Mouse (Mus musculus): ENCODE measurements around the gene Ephb4.

Gene Ephb4

GRCm38 (mm10) chr5:137352011-137352975 lies 2.4 kb downstream of the Ephb4 start:
- ATAC-seq (ENCODE audit: insufficient number of reproducible peaks, low FRiP score, low TSS enrichment), result no peak

GRCm38 (mm10) chr5:137354091-137354490 lies 4.2 kb downstream of the Ephb4 start:
- ATAC-seq (ENCODE audit: insufficient number of reproducible peaks, low FRiP score, low TSS enrichment), result no peak

GRCm38 (mm10) chr5:137358382-137358781 lies 8.5 kb downstream of the Ephb4 start:
- no peak for ATAC-seq (ENCODE audit: insufficient number of reproducible peaks, low FRiP score, low TSS enrichment)

GRCm38 (mm10) chr5:137369665-137370064 lies 19.8 kb downstream of the Ephb4 start:
- ATAC-seq (ENCODE audit: insufficient number of reproducible peaks, low FRiP score, low TSS enrichment), result no peak

GRCm38 (mm10) chr5:137373371-137373950 lies 23.6 kb downstream of the Ephb4 start:
- no peak for ATAC-seq (ENCODE audit: insufficient number of reproducible peaks, low FRiP score, low TSS enrichment)

- no peak for ATAC-seq (ENCODE audit: insufficient number of reproducible peaks, low FRiP score, low TSS enrichment)
Measured at GRCm38 (mm10) chr5:137374521-137375080, 24.7 kb downstream of the Ephb4 start.

- no peak for ATAC-seq (ENCODE audit: insufficient number of reproducible peaks, low FRiP score, low TSS enrichment)
Measured at GRCm38 (mm10) chr5:137375627-137376026, 25.7 kb downstream of the Ephb4 start.

- no peak for ATAC-seq (ENCODE audit: insufficient number of reproducible peaks, low FRiP score, low TSS enrichment)
Measured at GRCm38 (mm10) chr5:137376198-137376597, 26.3 kb downstream of the Ephb4 start.

- no peak for ATAC-seq (ENCODE audit: insufficient number of reproducible peaks, low FRiP score, low TSS enrichment)
Measured at GRCm38 (mm10) chr5:137376722-137377121, 26.8 kb downstream of the Ephb4 start.

- no peak for ATAC-seq (ENCODE audit: insufficient number of reproducible peaks, low FRiP score, low TSS enrichment)
Measured at GRCm38 (mm10) chr5:137377176-137377575, 27.3 kb downstream of the Ephb4 start.

- ATAC-seq (ENCODE audit: insufficient number of reproducible peaks, low FRiP score, low TSS enrichment), result no peak
Measured at GRCm38 (mm10) chr5:137377603-137378002, 27.7 kb downstream of the Ephb4 start.

- ATAC-seq (ENCODE audit: insufficient number of reproducible peaks, low FRiP score, low TSS enrichment), result no peak
Measured at GRCm38 (mm10) chr5:137381152-137381551, 31.2 kb downstream of the Ephb4 start.

- no peak for ATAC-seq (ENCODE audit: insufficient number of reproducible peaks, low FRiP score, low TSS enrichment)
Measured at GRCm38 (mm10) chr5:137383441-137383840, 33.5 kb downstream of the Ephb4 start.

GRCm38 (mm10) chr5:137386712-137387111 lies 36.8 kb downstream of the Ephb4 start:
- no peak for ATAC-seq (ENCODE audit: insufficient number of reproducible peaks, low FRiP score, low TSS enrichment)

GRCm38 (mm10) chr5:137391641-137392040 lies 41.7 kb downstream of the Ephb4 start:
- no peak for ATAC-seq (ENCODE audit: insufficient number of reproducible peaks, low FRiP score, low TSS enrichment)

GRCm38 (mm10) chr5:137394456-137394855 lies 44.5 kb downstream of the Ephb4 start:
- no peak for ATAC-seq (ENCODE audit: insufficient number of reproducible peaks, low FRiP score, low TSS enrichment)

- no peak for ATAC-seq (ENCODE audit: insufficient number of reproducible peaks, low FRiP score, low TSS enrichment)
Measured at GRCm38 (mm10) chr5:137404081-137404480, 54.2 kb downstream of the Ephb4 start.

GRCm38 (mm10) chr5:137409451-137409850 lies 59.5 kb downstream of the Ephb4 start:
- no peak for ATAC-seq (ENCODE audit: insufficient number of reproducible peaks, low FRiP score, low TSS enrichment)

- ATAC-seq (ENCODE audit: insufficient number of reproducible peaks, low FRiP score, low TSS enrichment), result no peak
Measured at GRCm38 (mm10) chr5:137410066-137410465, 60.2 kb downstream of the Ephb4 start.

- no peak for ATAC-seq (ENCODE audit: insufficient number of reproducible peaks, low FRiP score, low TSS enrichment)
Measured at GRCm38 (mm10) chr5:137410549-137410948, 60.6 kb downstream of the Ephb4 start.

GRCm38 (mm10) chr5:137411235-137411634 lies 61.3 kb downstream of the Ephb4 start:
- no peak for ATAC-seq (ENCODE audit: insufficient number of reproducible peaks, low FRiP score, low TSS enrichment)

Data from cerebellum, adult (tissue).